Mouse (Mus musculus) heart, adult 8-10 months (tissue): ENCODE results near the gene Actg1. TPM values are rescaled to one million over a fixed set of nuclear protein-coding genes. Genes with fewer than 3 reads are reported as not detected.

Experiments used
- microRNA-seq: library from miRNA; unstranded; fragments of <30 nt; microRNA quantifications from one replicate; pipeline ENCODE4 v1.2.0, GENCODE M21; 2022
- total RNA-seq, 4 experiments: library from RNA; stranded (reverse); gene quantifications; 2 replicates each; pipeline ENCODE4 v1.2.4; 2022

Actg1 gene
- total RNA-seq, 4 experiments from 2014 or later = 188 to 320 (median 251) TPM

Small RNA genes within 50 kb of the gene (microRNA-seq; reads per million reads assigned to microRNA genes)
- gene Gm23419 (not detected), gene Mir6935 (not detected)

Other genes with a start within 250 kb of the Actg1 start
- 1 to 10 TPM; 4.8 to 7.0 (median 6.9) TPM for gene Tepsin, start 249.8 kb downstream of the Actg1 start, total RNA-seq
- gene Ndufaf8, start 249.6 kb downstream of the Actg1 start, total RNA-seq = 100 to 1,000 TPM in 1 of 4 experiments, 10 to 100 TPM in 3; 68.5 to 103 (median 82.8) TPM
- 100 to 1,000 TPM in 1 of 4 experiments, 10 to 100 TPM in 3; 88.9 to 104 (median 91.6) TPM for gene Slc38a10, start 197.2 kb downstream of the Actg1 start, total RNA-seq
- gene Bahcc1, start 115.6 kb downstream of the Actg1 start, total RNA-seq = 10 to 100 TPM in 2 of 4 experiments, 1 to 10 TPM in 2; 6.2 to 12.6 (median 9.3) TPM
- gene Fscn2, start 13.0 kb upstream of the Actg1 start, total RNA-seq = not detected
- 10 to 100 TPM; 12.1 to 18.3 (median 13.6) TPM for gene Faap100, start 30.2 kb upstream of the Actg1 start, total RNA-seq
- 10 to 100 TPM; 64.3 to 69.6 (median 65.8) TPM for gene Nploc4, start 89.2 kb upstream of the Actg1 start, total RNA-seq
- 1 to 10 TPM in 3 of 4 experiments, under 1 TPM in 1; 0.52 to 2.4 (median 1.4) TPM for gene Tspan10, start 94.1 kb upstream of the Actg1 start, total RNA-seq
- gene Pde6g, start 105.0 kb upstream of the Actg1 start, total RNA-seq = under 1 TPM; 0.34 to 0.89 (median 0.66) TPM
- 10 to 100 TPM; 64.4 to 76.6 (median 70.0) TPM for gene Oxld1, start 109.5 kb upstream of the Actg1 start, total RNA-seq
- gene Ccdc137, start 109.6 kb upstream of the Actg1 start, total RNA-seq = 1 to 10 TPM; 5.7 to 8.0 (median 7.1) TPM
- gene Arl16, start 119.1 kb upstream of the Actg1 start, total RNA-seq = 10 to 100 TPM; 10.7 to 12.1 (median 11.8) TPM
- gene Mrpl12, start 136.1 kb upstream of the Actg1 start, total RNA-seq = 100 to 1,000 TPM; 233 to 251 (median 242) TPM
- 10 to 100 TPM; 13.7 to 19.4 (median 16.0) TPM for gene Slc25a10, start 143.3 kb upstream of the Actg1 start, total RNA-seq
- 1 to 10 TPM in 1 of 4 experiments, under 1 TPM in 3; 0.69 to 1.0 (median 0.78) TPM for gene Gcgr, start 182.2 kb upstream of the Actg1 start, total RNA-seq
- 10 to 100 TPM; 37.5 to 41.0 (median 38.5) TPM for gene Mcrip1, start 201.2 kb upstream of the Actg1 start, total RNA-seq
- under 1 TPM in 1 of 4 experiments, not detected in 3; 0.34 TPM for gene Ppp1r27, start 202.6 kb upstream of the Actg1 start, total RNA-seq
- 100 to 1,000 TPM; 217 to 256 (median 229) TPM for gene P4hb, start 224.7 kb upstream of the Actg1 start, total RNA-seq
- 100 to 1,000 TPM; 130 to 152 (median 141) TPM for gene Arhgdia, start 233.1 kb upstream of the Actg1 start, total RNA-seq
- gene Alyref, start 249.8 kb upstream of the Actg1 start, total RNA-seq = 10 to 100 TPM; 32.3 to 51.0 (median 45.7) TPM
- gene Anapc11, start 249.9 kb upstream of the Actg1 start, total RNA-seq = 10 to 100 TPM; 77.9 to 91.8 (median 84.8) TPM